ENCODE assay signal across 16 mouse cellular contexts in genomic region chr10:78222908-78223307, GRCm38 (mm10). TPM values are rescaled to one million over a fixed set of nuclear protein-coding genes. Genes with fewer than 3 reads are reported as not detected.
DNase-seq lines count a peak whose midpoint lies in the region; ATAC-seq and TF ChIP-seq lines count a peak whose summit lies in the region.
"Had no signal": no experiment of that assay in that cellular context is flagged by ENCODE, and none has a peak within 500 bp of the region (broad histone marks: within the 10 kb centered on the region; RNA-seq: fewer than 3 reads in every experiment).

No protein-coding gene starts in this region.

- H3K27ac ChIP-seq in layer of hippocampus, adult 2 months = peak overlapping the region; percentile 76
- H3K27ac ChIP-seq in neural tube, embryonic 15.5 days (replicated peaks) = no peak overlapping the region; the same call in 1 of the 2 replicates
- H3K27ac ChIP-seq: hindbrain, embryonic 12.5 days; neural tube, embryonic 13.5 days; stomach, embryonic 15.5 days had no signal

- no peak overlapping the region for H3K4me2 ChIP-seq in neural tube, embryonic 15.5 days
- H3K4me2 ChIP-seq: hindbrain, embryonic 12.5 days; neural tube, embryonic 13.5 days; stomach, embryonic 15.5 days had no signal

- intact Hi-C loops in heart, postnatal 36 days (cut with DNase I) = no loop called here

- H3K9ac ChIP-seq in neural tube, embryonic 15.5 days (replicated peaks) = no peak overlapping the region
- H3K9ac ChIP-seq: hindbrain, embryonic 12.5 days; neural tube, embryonic 13.5 days; stomach, embryonic 15.5 days had no signal

- peaks cover 45% of the 10 kb centered on the region for H3K36me3 ChIP-seq in neural tube, embryonic 15.5 days

- WGBS in neural tube, embryonic 15.5 days = 70% methylated on average over 4 of the region's 4 CpGs

- TF ChIP-seq CTCF in layer of hippocampus, adult 2 months (conservative IDR thresholded peaks at IDR 0.05) = no peak

- DNase-seq in cerebellum, postnatal 14 days = peak; percentile 19 to 27
- DNase-seq in cerebellum, adult 9-10 months = no peak
- no peak for DNase-seq in layer of hippocampus, adult 2 months (ENCODE audit: low spot score in 2 of 2)
- no peak for DNase-seq in layer of hippocampus, postnatal 36 days
- DNase-seq in adrenal gland, postnatal 36 days = peak; percentile 58 to 60
- DNase-seq in heart, postnatal 36 days = peak; percentile 21 to 31
- no peak for DNase-seq in spleen, adult 12 weeks (ENCODE audit: low spot score)
- DNase-seq: cerebellum, adult 11 months; lung, postnatal 36 days; midbrain, embryonic 14.5 days; right cerebral cortex, postnatal 14 days had no signal

- no peaks in the 10 kb centered on the region for H3K27me3 ChIP-seq in neural tube, embryonic 15.5 days (replicated peaks)
- H3K27me3 ChIP-seq: hindbrain, embryonic 12.5 days; neural tube, embryonic 13.5 days; stomach, embryonic 15.5 days had no signal

- no peak for ATAC-seq in neural tube, embryonic 15.5 days (ENCODE audit: low FRiP score)

- no peaks in the 10 kb centered on the region for H3K9me3 ChIP-seq in neural tube, embryonic 15.5 days (replicated peaks)
- H3K9me3 ChIP-seq: hindbrain, embryonic 12.5 days; neural tube, embryonic 13.5 days; stomach, embryonic 15.5 days had no signal

- no peaks in the 10 kb centered on the region for H3K4me1 ChIP-seq in neural tube, embryonic 15.5 days
- H3K4me1 ChIP-seq: hindbrain, embryonic 12.5 days; stomach, embryonic 15.5 days had no signal

- H3K4me3 ChIP-seq in layer of hippocampus, adult 2 months = no peak overlapping the region
- H3K4me3 ChIP-seq in neural tube, embryonic 15.5 days (replicated peaks) = no peak overlapping the region
- H3K4me3 ChIP-seq: erythroblast, embryonic 14.5 days; hindbrain, embryonic 12.5 days; neural tube, embryonic 13.5 days; stomach, embryonic 15.5 days had no signal

RNA-seq across cellular contexts. Expression of gene Trappc10, which starts 21.5 kb away (rescaled TPM):
- total RNA-seq in layer of hippocampus, adult 2 months (2021) = 10 to 100 TPM; 83.4 to 84.1 TPM
- total RNA-seq in layer of hippocampus, postnatal 36 days (2021) = 10 to 100 TPM; 75.6 to 79.0 TPM
- total RNA-seq in adrenal gland, postnatal 36 days (2021) = 10 to 100 TPM; 50.7 to 53.6 TPM
- 10 to 100 TPM; 46.6 to 48.2 TPM for total RNA-seq in heart, postnatal 36 days (2021)
- polyA plus RNA-seq in neural tube, embryonic 15.5 days (2015; fragmentation: Nextera tagmentation; extraction: Ambion mirVana) = 23.1 and 28.4 TPM in 2 replicates

RNA-seq across cellular contexts. Expression of gene Pwp2, which starts 38.0 kb away (rescaled TPM):
- total RNA-seq in layer of hippocampus, adult 2 months (2021) = 10 to 100 TPM; 19.7 to 19.9 TPM
- total RNA-seq in layer of hippocampus, postnatal 36 days (2021) = 10 to 100 TPM; 20.8 to 21.3 TPM
- 10 to 100 TPM; 17.9 to 22.8 TPM for total RNA-seq in adrenal gland, postnatal 36 days (2021)
- total RNA-seq in heart, postnatal 36 days (2021) = 10 to 100 TPM in 1 of 2 experiments, 1 to 10 TPM in 1; 9.9 to 10.7 TPM
- polyA plus RNA-seq in neural tube, embryonic 15.5 days (2015; fragmentation: Nextera tagmentation; extraction: Ambion mirVana) = 14.8 and 19.0 TPM in 2 replicates

RNA-seq across cellular contexts. Expression of gene D10Jhu81e, which starts 53.3 kb away (rescaled TPM):
- 100 to 1,000 TPM; 124 to 134 TPM for total RNA-seq in layer of hippocampus, adult 2 months (2021)
- total RNA-seq in layer of hippocampus, postnatal 36 days (2021) = 100 to 1,000 TPM; 120 to 129 TPM
- total RNA-seq in adrenal gland, postnatal 36 days (2021) = 100 to 1,000 TPM; 221 to 288 TPM
- 100 to 1,000 TPM; 528 to 541 TPM for total RNA-seq in heart, postnatal 36 days (2021)
- polyA plus RNA-seq in neural tube, embryonic 15.5 days (2015; fragmentation: Nextera tagmentation; extraction: Ambion mirVana) = 31.2 and 34.5 TPM in 2 replicates

Comparison
In these comparisons a context has a peak if more than half of its experiments do, and no peak if none do; other contexts are left out.
1. DNase-seq: peak in cerebellum, postnatal 14 days (2 of 2), adrenal gland, postnatal 36 days (2 of 2) and heart, postnatal 36 days (2 of 2); none in cerebellum, adult 9-10 months (single experiment), layer of hippocampus, adult 2 months (0 of 2), layer of hippocampus, postnatal 36 days (0 of 2) and spleen, adult 12 weeks (single experiment).